Mouse (Mus musculus) adrenal gland, postnatal 25 days (tissue): ENCODE measurements around the gene Rpl22. TPM values are rescaled to one million over a fixed set of nuclear protein-coding genes. Genes with fewer than 3 reads are reported as not detected.

Experiments used
- total RNA-seq: library from RNA; stranded (reverse); gene quantifications from 2 replicates; pipeline ENCODE4 v1.2.3, GENCODE M21; 2021

The Rpl22 gene
- total RNA-seq, 1 experiment from 2014 or later, result 458 TPM

Other genes starting within 250 kb of the Rpl22 start
- 1.5 and 2.0 TPM in 2 replicates for gene Tnfrsf25, start 209.8 kb upstream of the Rpl22 start, total RNA-seq
- 1.2 TPM in 2 replicates for gene Espn, start 173.4 kb upstream of the Rpl22 start, total RNA-seq
- gene Hes2, start 166.9 kb upstream of the Rpl22 start, total RNA-seq, result not detected in 2 replicates
- 34.6 and 39.9 TPM in 2 replicates for gene Acot7, start 147.6 kb upstream of the Rpl22 start, total RNA-seq
- gene Gpr153, start 51.5 kb upstream of the Rpl22 start, total RNA-seq, result 3.1 and 3.6 TPM in 2 replicates
- not detected in 2 replicates for gene Hes3, start 34.1 kb upstream of the Rpl22 start, total RNA-seq
- gene Icmt, start 28.5 kb upstream of the Rpl22 start, total RNA-seq, result 44.9 and 48.7 TPM in 2 replicates
- gene Rnf207, start 6.7 kb upstream of the Rpl22 start, total RNA-seq, result 1.1 TPM in 1 of 2 replicates, not detected in the other
- 4.2 and 9.5 TPM in 2 replicates for gene Chd5, start 12.9 kb downstream of the Rpl22 start, total RNA-seq
- gene Nphp4, start 151.0 kb downstream of the Rpl22 start, total RNA-seq, result 2.7 and 4.1 TPM in 2 replicates
- gene Kcnab2, start 152.1 kb downstream of the Rpl22 start, total RNA-seq, result 4.4 and 8.4 TPM in 2 replicates